Mouse (Mus musculus) testis, postnatal 10 days (tissue): ENCODE data around the gene Olfr1312.
"Not testable (repeated sequence)": the region's sequence is repeated elsewhere in the genome, so short reads cannot be mapped to it uniquely, and the experiment has no call there.

Source experiments
- DNase-seq: peaks from one replicate; pipeline ENCODE4 v3.0.0; 2021; ENCODE audit warnings: low spot score

The Olfr1312 gene

GRCm38 (mm10) chr2:112050138-112050537, at the start of gene Olfr1312:
Gene Olfr1312, minus strand, starts transcription at chr2:112050238.
- no peak for DNase-seq

- no peak for DNase-seq
Measured at GRCm38 (mm10) chr2:112096681-112097080, 46.6 kb upstream of the Olfr1312 start, which contains the start of gene Olfr1314. Gene Olfr1314, minus strand, starts transcription at chr2:112096781.

GRCm38 (mm10) chr2:112077743-112078142, 27.7 kb upstream of the Olfr1312 start, which contains the start of gene Olfr1313:
Gene Olfr1313, minus strand, starts transcription at chr2:112077843.
- no peak for DNase-seq

- DNase-seq, result not testable (repeated sequence)
Measured at GRCm38 (mm10) chr2:112026971-112027370, 23.1 kb downstream of the Olfr1312 start.

- no peak for DNase-seq
Measured at GRCm38 (mm10) chr2:112024312-112024711, 25.7 kb downstream of the Olfr1312 start, which contains the start of gene Olfr1311. Gene Olfr1311, minus strand, starts transcription at chr2:112024412.

- no peak for DNase-seq
Measured at GRCm38 (mm10) chr2:112014900-112015299, 35.1 kb downstream of the Olfr1312 start.

- DNase-seq, result no peak
Measured at GRCm38 (mm10) chr2:112012608-112013007, 37.4 kb downstream of the Olfr1312 start, which contains the start of gene Olfr1310. Gene Olfr1310, minus strand, starts transcription at chr2:112012708.

GRCm38 (mm10) chr2:111990181-111990580, 59.9 kb downstream of the Olfr1312 start, which contains the start of gene Olfr1309:
Gene Olfr1309, minus strand, starts transcription at chr2:111990281.
- DNase-seq, result no peak
